Mouse (Mus musculus): ENCODE data around the gene Inpp5d.
A peak's percentile ranks its signal among the peaks of the same experiment; 100 is the strongest.

Inpp5d gene

GRCm38 (mm10) chr1:87620211-87620668, at the start of gene Inpp5d:
TSS of gene Inpp5d (plus strand) at chr1:87620312.
- DNase-seq (ENCODE audit: low spot score in 2 of 2) = no peak

GRCm38 (mm10) chr1:87573261-87573660, 46.9 kb upstream of the Inpp5d start:
- DNase-seq (ENCODE audit: low spot score in 2 of 2) = no peak

GRCm38 (mm10) chr1:87573800-87574215, 46.3 kb upstream of the Inpp5d start, which contains the start of gene Ngef:
TSS of gene Ngef (minus strand) at chr1:87573870.
- DNase-seq (ENCODE audit: low spot score in 2 of 2) = no peak

GRCm38 (mm10) chr1:87574353-87574752, 45.8 kb upstream of the Inpp5d start:
- peak in 1 of 2 experiments; percentile 17 for DNase-seq (ENCODE audit: low spot score in 2 of 2)

GRCm38 (mm10) chr1:87574785-87575184, 45.3 kb upstream of the Inpp5d start:
- DNase-seq (ENCODE audit: low spot score in 2 of 2) = peak in 1 of 2 experiments; percentile 37

GRCm38 (mm10) chr1:87578965-87579364, 41.1 kb upstream of the Inpp5d start:
- no peak for DNase-seq (ENCODE audit: low spot score in 2 of 2)

GRCm38 (mm10) chr1:87580824-87581223, 39.3 kb upstream of the Inpp5d start:
- no peak for DNase-seq (ENCODE audit: low spot score in 2 of 2)

GRCm38 (mm10) chr1:87589162-87589561, 30.9 kb upstream of the Inpp5d start:
- DNase-seq (ENCODE audit: low spot score in 2 of 2) = no peak

GRCm38 (mm10) chr1:87589980-87590379, 30.1 kb upstream of the Inpp5d start:
- DNase-seq (ENCODE audit: low spot score in 2 of 2) = no peak

- no peak for DNase-seq (ENCODE audit: low spot score in 2 of 2)
Measured at GRCm38 (mm10) chr1:87594261-87594660, 25.9 kb upstream of the Inpp5d start.

- DNase-seq (ENCODE audit: low spot score in 2 of 2) = no peak
Measured at GRCm38 (mm10) chr1:87594671-87595070, 25.4 kb upstream of the Inpp5d start.

GRCm38 (mm10) chr1:87600533-87600932, 19.6 kb upstream of the Inpp5d start:
- DNase-seq (ENCODE audit: low spot score in 2 of 2) = no peak

GRCm38 (mm10) chr1:87601801-87602200, 18.3 kb upstream of the Inpp5d start:
- no peak for DNase-seq (ENCODE audit: low spot score in 2 of 2)

- no peak for DNase-seq (ENCODE audit: low spot score in 2 of 2)
Measured at GRCm38 (mm10) chr1:87603389-87603788, 16.7 kb upstream of the Inpp5d start.

GRCm38 (mm10) chr1:87605296-87605695, 14.8 kb upstream of the Inpp5d start:
- DNase-seq (ENCODE audit: low spot score in 2 of 2) = no peak

GRCm38 (mm10) chr1:87607385-87608091, 12.6 kb upstream of the Inpp5d start:
- DNase-seq (ENCODE audit: low spot score in 2 of 2) = peak; percentile 51 to 87

GRCm38 (mm10) chr1:87608416-87609046, 11.6 kb upstream of the Inpp5d start:
- peak in 1 of 2 experiments; percentile 63 for DNase-seq (ENCODE audit: low spot score in 2 of 2)

- peak in 1 of 2 experiments; percentile 25 for DNase-seq (ENCODE audit: low spot score in 2 of 2)
Measured at GRCm38 (mm10) chr1:87614576-87615295, 5.4 kb upstream of the Inpp5d start.

GRCm38 (mm10) chr1:87620693-87621092, 581 bp downstream of the Inpp5d start:
- DNase-seq (ENCODE audit: low spot score in 2 of 2) = no peak

GRCm38 (mm10) chr1:87621146-87621857, 1.2 kb downstream of the Inpp5d start:
- DNase-seq (ENCODE audit: low spot score in 2 of 2) = no peak

GRCm38 (mm10) chr1:87621858-87622279, 1.8 kb downstream of the Inpp5d start:
- DNase-seq (ENCODE audit: low spot score in 2 of 2) = peak in 1 of 2 experiments; percentile 12

Measured in cerebellum, postnatal 4 days (tissue).